Mouse (Mus musculus) embryonic facial prominence, embryonic 14.5 days (tissue): ENCODE data around the gene Pes1. TPM values are rescaled to one million over a fixed set of nuclear protein-coding genes. Genes with fewer than 3 reads are reported as not detected.

ENCODE experiments used
- ATAC-seq: fragments of 200-750 bp; cut with Nextera tagmentation; 2 replicates; pipeline ENCODE4 v1.8.0; 2017; ENCODE audit warnings: low read depth, moderate number of reproducible peaks, moderate TSS enrichment
- DNase-seq: peaks from one replicate; pipeline ENCODE4 v3.0.0-alpha.2; 2015; ENCODE audit warnings: low spot score
- H3K27ac ChIP-seq: fragments of 300-500 bp; sonication (generic); replicated peaks from 2 replicates; pipeline ENCODE4 v1.5.1; 2014; ENCODE audit warnings: low read depth, mild to moderate bottlenecking, low read length, moderate library complexity
- H3K27me3 ChIP-seq: fragments of 300-500 bp; sonication (generic); replicated peaks from 2 replicates; pipeline ENCODE4 v1.6.1; 2014; ENCODE audit warnings: low read length; ENCODE audit not compliant: control insufficient read depth, insufficient read depth
- H3K36me3 ChIP-seq: fragments of 300-500 bp; sonication (generic); 2 replicates; pipeline ENCODE4 v1.6.1; 2014; ENCODE audit warnings: low read length, mixed read lengths; ENCODE audit not compliant: control insufficient read depth, insufficient read depth
- H3K4me1 ChIP-seq: fragments of 300-500 bp; sonication (generic); 2 replicates; pipeline ENCODE4 v1.6.1; 2014; ENCODE audit warnings: antibody characterized with exemption, low read length; ENCODE audit not compliant: control insufficient read depth, insufficient read depth
- H3K4me2 ChIP-seq: fragments of 300-500 bp; sonication (generic); 2 replicates; pipeline ENCODE4 v1.6.1; 2014; ENCODE audit warnings: low read depth, mild to moderate bottlenecking, low read length, moderate library complexity, mixed read lengths
- H3K4me3 ChIP-seq: fragments of 300-500 bp; sonication (generic); 2 replicates; pipeline ENCODE4 v1.5.1; 2014; ENCODE audit warnings: low read depth, mild to moderate bottlenecking, low read length
- H3K9ac ChIP-seq: fragments of 300-500 bp; sonication (generic); 2 replicates; pipeline ENCODE4 v1.6.1; 2014; ENCODE audit warnings: low read depth, mild to moderate bottlenecking, low read length, moderate library complexity, mixed read lengths
- H3K9me3 ChIP-seq: fragments of 300-500 bp; sonication (generic); 2 replicates; pipeline ENCODE4 v1.6.1; 2016; ENCODE audit warnings: low read length; ENCODE audit not compliant: control insufficient read depth
- WGBS: fragments of 180-500 bp; shearing (Covaris S2); extraction: QIAGEN DNeasy Blood & Tissue Kit; methylation state at CpG from one replicate; pipeline ENCODE4 v1.1.7; 2014; 5-methylcytosine and 5-hydroxymethylcytosine counted together
- polyA plus RNA-seq: library from polyadenylated mRNA; unstranded; fragments of >200 nt; fragmentation: Nextera tagmentation; extraction: Ambion mirVana; gene quantifications from 2 replicates; pipeline ENCODE4 v1.2.1, GENCODE M21; 2014

The Pes1 gene
- polyA plus RNA-seq, 1 experiment from 2014 or later: 59.7 TPM

- Histone ChIP-seq H3K4me2 (no peak overlapping the region), H3K9ac (no peak overlapping the region), H3K4me1 (no peaks in the 10 kb centered on the region), H3K36me3 (no peaks in the 10 kb centered on the region), H3K4me3 (no peak overlapping the region), H3K27me3 (no peaks in the 10 kb centered on the region), H3K27ac (no peak overlapping the region), H3K9me3 (no peaks in the 10 kb centered on the region)
- ATAC-seq: no peak
- DNase-seq: no peak
- WGBS: 58% methylated on average over 3 of the region's 3 CpGs
These were observed 26.0 kb downstream of the Pes1 start for GRCm38 (mm10) chr11:3989748-3990147.

GRCm38 (mm10) chr11:3993132-3993531 is 29.4 kb downstream of the Pes1 start:
- H3K4me2 ChIP-seq: no peak overlapping the region
- no peak overlapping the region for H3K9ac ChIP-seq
- peaks cover 16% of the 10 kb centered on the region for H3K27me3 ChIP-seq
- DNase-seq (no peak), ATAC-seq (no peak)
- H3K27ac ChIP-seq: no peak overlapping the region
- WGBS: 67% methylated on average over 6 of the region's 6 CpGs
- peaks cover 5% of the 10 kb centered on the region; the same call in 1 of the 2 replicates for H3K4me1 ChIP-seq
- no peak overlapping the region for H3K4me3 ChIP-seq
- H3K36me3 ChIP-seq: no peaks in the 10 kb centered on the region
- H3K9me3 ChIP-seq: no peaks in the 10 kb centered on the region

DNA sequence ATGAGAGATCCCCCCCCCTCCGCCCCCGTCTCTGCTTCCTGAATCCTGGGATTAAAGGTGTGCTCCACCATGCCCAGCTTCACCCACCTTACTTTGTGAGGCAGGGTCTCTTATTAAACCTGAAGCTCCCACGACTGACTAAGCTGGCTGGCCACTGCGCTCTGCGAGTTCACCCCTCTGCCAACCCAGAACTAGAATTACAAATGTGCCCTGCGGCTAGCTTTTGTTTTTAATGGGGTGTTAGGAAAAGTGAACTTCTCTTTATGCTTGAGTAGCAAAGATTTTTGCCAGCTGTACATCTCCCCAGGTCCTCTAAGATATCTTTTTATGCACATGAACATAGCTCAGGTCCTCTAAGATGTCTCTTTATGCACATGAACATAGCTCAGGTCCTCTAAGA is 30.1 kb downstream of the Pes1 start:
- no peak overlapping the region for H3K4me3 ChIP-seq
- DNase-seq (no peak), ATAC-seq (no peak)
- H3K4me2 ChIP-seq: no peak overlapping the region
- H3K27me3 ChIP-seq: peaks cover 24% of the 10 kb centered on the region
- no peaks in the 10 kb centered on the region for H3K36me3 ChIP-seq
- no peak overlapping the region for H3K9ac ChIP-seq
- H3K27ac ChIP-seq: no peak overlapping the region
- H3K9me3 ChIP-seq: no peaks in the 10 kb centered on the region
- peaks cover 11% of the 10 kb centered on the region; the same call in 1 of the 2 replicates for H3K4me1 ChIP-seq
- WGBS: 75% methylated on average over 6 of the region's 6 CpGs

- Histone ChIP-seq H3K27ac (no peak overlapping the region), H3K27me3 (peaks cover 36% of the 10 kb centered on the region), H3K4me1 (peaks cover 11% of the 10 kb centered on the region; the same call in 1 of the 2 replicates), H3K9me3 (no peaks in the 10 kb centered on the region), H3K9ac (no peak overlapping the region), H3K36me3 (no peaks in the 10 kb centered on the region), H3K4me2 (no peak overlapping the region), H3K4me3 (no peak overlapping the region)
- ATAC-seq: no peak
- WGBS: 77% methylated on average over 5 of the region's 5 CpGs
- no peak for DNase-seq
These were observed 31.7 kb downstream of the Pes1 start for GRCm38 (mm10) chr11:3995511-3995910.

DNA sequence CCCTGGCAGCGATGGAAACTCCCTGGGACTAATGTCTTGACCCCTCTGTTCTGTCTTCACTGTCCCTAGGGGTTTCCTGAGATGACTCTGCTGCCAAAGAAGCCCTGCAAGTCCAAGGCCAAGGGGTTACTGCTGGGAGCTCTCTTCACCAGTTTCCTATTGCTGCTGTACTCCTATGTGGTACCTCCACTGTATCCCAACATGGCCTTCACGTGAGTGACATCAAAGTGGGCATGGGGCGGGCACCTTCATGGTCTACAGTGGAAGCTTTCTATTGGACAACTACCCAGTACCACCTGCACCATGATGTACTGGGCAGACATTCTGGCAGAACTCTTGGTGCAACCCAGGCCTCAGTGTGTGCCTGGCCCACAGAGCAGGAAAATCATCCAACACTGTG is 33.1 kb downstream of the Pes1 start:
- H3K9me3 ChIP-seq: no peaks in the 10 kb centered on the region
- H3K4me1 ChIP-seq: peaks cover 11% of the 10 kb centered on the region; the same call in 1 of the 2 replicates
- no peak for ATAC-seq
- H3K27ac ChIP-seq: no peak overlapping the region
- DNase-seq: no peak
- H3K4me3 ChIP-seq: no peak overlapping the region
- no peaks in the 10 kb centered on the region for H3K36me3 ChIP-seq
- peaks cover 36% of the 10 kb centered on the region for H3K27me3 ChIP-seq
- WGBS: 85% methylated on average over 3 of the region's 3 CpGs
- no peak overlapping the region for H3K9ac ChIP-seq
- no peak overlapping the region for H3K4me2 ChIP-seq

GRCm38 (mm10) chr11:3997978-3998720 is 34.4 kb downstream of the Pes1 start:
- Histone ChIP-seq H3K4me1 (peaks cover 11% of the 10 kb centered on the region; the same call in 1 of the 2 replicates), H3K27me3 (peaks cover 36% of the 10 kb centered on the region), H3K4me2 (peak overlapping the region; percentile 59), H3K4me3 (peak overlapping the region; percentile 36), H3K36me3 (no peaks in the 10 kb centered on the region), H3K9ac (0 out of 2 replicates have a peak overlapping the region, but pooled peaks have one; percentile 14), H3K27ac (no peak overlapping the region), H3K9me3 (no peaks in the 10 kb centered on the region)
- DNase-seq (peak; percentile 24), ATAC-seq (0 out of 2 replicates have a peak, but pooled peaks have one; percentile 22)
- 7% methylated on average over 44 of the region's 66 CpGs for WGBS

- DNase-seq: no peak
- no peak overlapping the region for H3K27ac ChIP-seq
- H3K36me3 ChIP-seq: no peaks in the 10 kb centered on the region
- 45% methylated on average over 5 of the region's 5 CpGs for WGBS
- H3K9me3 ChIP-seq: no peaks in the 10 kb centered on the region
- H3K9ac ChIP-seq: no peak overlapping the region
- no peak overlapping the region for H3K4me3 ChIP-seq
- H3K4me1 ChIP-seq: peaks cover 11% of the 10 kb centered on the region; the same call in 1 of the 2 replicates
- no peak for ATAC-seq
- no peak overlapping the region for H3K4me2 ChIP-seq
- H3K27me3 ChIP-seq: peaks cover 36% of the 10 kb centered on the region
These were observed 35.8 kb downstream of the Pes1 start for GRCm38 (mm10) chr11:3999547-3999946.

DNA sequence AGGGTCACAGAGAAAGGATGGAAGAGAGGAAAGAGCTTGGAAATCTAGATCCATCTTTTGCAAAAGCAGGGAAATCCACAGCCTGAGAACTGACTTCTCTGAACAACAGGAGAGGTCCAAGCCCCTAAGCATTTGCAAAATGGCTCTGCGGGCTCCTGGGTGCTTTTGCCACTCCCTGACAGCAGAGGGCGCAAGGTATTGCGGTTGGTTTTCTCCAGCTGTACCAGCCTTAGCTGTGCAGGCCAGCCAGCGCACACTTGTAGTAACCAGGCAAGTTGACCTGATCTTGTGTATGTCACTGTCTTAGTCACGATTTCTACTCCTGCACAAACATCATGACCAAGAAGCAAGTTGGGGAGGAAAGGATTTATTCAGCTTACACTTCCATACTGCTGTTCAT is 37.8 kb downstream of the Pes1 start:
- H3K4me2 ChIP-seq: no peak overlapping the region
- H3K9me3 ChIP-seq: no peaks in the 10 kb centered on the region
- no peak overlapping the region for H3K27ac ChIP-seq
- 9% methylated on average over 5 of the region's 5 CpGs for WGBS
- H3K36me3 ChIP-seq: no peaks in the 10 kb centered on the region
- ATAC-seq: no peak
- no peak overlapping the region for H3K9ac ChIP-seq
- peak; percentile 55 for DNase-seq
- H3K27me3 ChIP-seq: peaks cover 35% of the 10 kb centered on the region
- peaks cover 11% of the 10 kb centered on the region; the same call in 1 of the 2 replicates for H3K4me1 ChIP-seq
- H3K4me3 ChIP-seq: no peak overlapping the region
